Mouse (Mus musculus): ENCODE results near the gene Mob4. TPM values are rescaled to one million over a fixed set of nuclear protein-coding genes. Genes with fewer than 3 reads are reported as not detected.
"Not testable (repeated sequence)": the region's sequence is repeated elsewhere in the genome, so short reads cannot be mapped to it uniquely, and the experiment has no call there.

Mob4 gene
- polyA plus RNA-seq, 1 experiment from 2014 or later = 148 TPM

DNA sequence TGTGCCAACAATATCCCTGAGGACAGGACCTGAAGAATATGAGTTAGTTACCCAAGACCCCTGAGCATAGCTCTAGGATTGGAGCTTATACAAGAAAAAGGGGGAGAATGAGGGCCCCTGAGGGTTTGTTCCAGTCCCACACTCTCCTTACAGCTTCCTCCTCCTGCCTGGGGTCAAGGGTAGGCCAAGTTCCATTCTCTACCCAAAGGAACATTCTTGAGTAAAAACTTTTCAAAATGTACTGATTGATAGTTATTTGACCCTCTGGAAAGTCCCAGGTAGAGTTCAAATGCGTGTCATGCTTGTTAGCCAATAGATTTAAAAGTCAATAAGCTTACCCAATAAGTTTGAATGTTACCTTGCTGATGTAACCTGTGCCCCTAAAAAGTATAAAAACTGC, 23.4 kb upstream of the Mob4 start:
- no peak overlapping the region for H3K9ac ChIP-seq
- H3K4me3 ChIP-seq (replicated peaks) = no peak overlapping the region
- H3K4me2 ChIP-seq = no peak overlapping the region
- no peaks in the 10 kb centered on the region for H3K36me3 ChIP-seq (replicated peaks)
- H3K27ac ChIP-seq = no peak overlapping the region
- no peak for ATAC-seq (ENCODE audit: low FRiP score)
- 89% methylated on average over 1 of the region's 1 CpGs for WGBS
- no peaks in the 10 kb centered on the region for H3K27me3 ChIP-seq
- H3K9me3 ChIP-seq = no peaks in the 10 kb centered on the region
- H3K4me1 ChIP-seq = no peaks in the 10 kb centered on the region

DNA sequence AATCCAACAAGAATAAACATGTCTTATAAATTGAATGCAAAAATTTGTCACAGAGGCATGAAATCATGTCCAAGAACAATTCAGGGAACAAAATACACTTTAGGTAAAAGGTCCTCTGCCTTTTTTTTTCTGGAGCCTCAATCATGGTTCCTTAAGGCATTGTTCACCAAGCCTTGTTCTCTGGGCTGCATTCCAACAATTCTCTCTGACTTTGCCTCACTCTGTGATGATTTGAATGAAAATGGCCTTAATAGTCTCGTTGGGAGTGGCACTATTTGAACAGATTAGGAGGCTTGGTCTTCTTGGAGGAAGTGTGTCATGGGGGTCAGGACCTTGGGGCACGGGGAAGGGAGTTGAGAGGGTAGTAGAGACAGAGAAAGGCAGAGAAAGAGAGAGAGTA, 22.6 kb upstream of the Mob4 start:
- H3K4me1 ChIP-seq = no peaks in the 10 kb centered on the region
- H3K9ac ChIP-seq = no peak overlapping the region
- WGBS = 42% methylated on average over 2 of the region's 2 CpGs
- H3K4me2 ChIP-seq = no peak overlapping the region
- H3K27ac ChIP-seq = no peak overlapping the region
- no peak for ATAC-seq (ENCODE audit: low FRiP score)
- no peak overlapping the region for H3K4me3 ChIP-seq (replicated peaks)
- H3K27me3 ChIP-seq = no peaks in the 10 kb centered on the region
- H3K9me3 ChIP-seq = no peaks in the 10 kb centered on the region
- H3K36me3 ChIP-seq (replicated peaks) = no peaks in the 10 kb centered on the region

DNA sequence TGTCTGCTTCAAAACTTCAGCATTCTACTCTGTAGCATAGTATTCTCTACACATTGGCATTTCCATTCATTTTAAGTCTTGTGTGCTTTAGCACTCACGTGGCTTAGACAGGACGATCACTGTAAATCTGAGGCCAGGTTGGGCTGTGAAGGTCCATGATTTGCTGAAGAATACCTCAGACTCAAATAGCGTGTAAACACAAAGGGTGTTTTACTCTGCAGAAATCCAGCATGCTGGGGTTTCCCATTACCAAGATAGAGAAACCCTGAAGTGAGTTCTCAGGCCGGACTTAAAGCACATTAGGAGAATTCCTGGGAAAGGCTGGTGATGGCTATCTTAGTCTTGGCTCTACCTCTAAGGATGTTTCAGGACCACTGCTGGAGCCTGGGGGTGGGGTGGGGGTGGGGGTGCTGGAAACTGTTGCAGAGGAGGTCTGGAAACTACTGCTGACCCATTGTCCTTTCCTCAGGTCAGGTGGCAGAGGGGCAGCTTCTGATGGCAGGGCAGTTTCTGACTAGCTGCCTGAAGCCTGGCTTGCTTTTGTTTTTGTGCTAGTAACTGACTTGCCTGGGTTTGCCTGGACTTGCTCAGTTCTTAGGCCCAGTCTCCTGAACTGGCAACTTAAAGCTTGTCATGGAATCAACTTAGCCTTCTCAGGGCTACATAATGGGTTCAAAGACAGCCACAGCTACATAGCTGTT, 21.8 kb upstream of the Mob4 start:
- Histone ChIP-seq H3K9me3 (no peaks in the 10 kb centered on the region), H3K4me1 (no peaks in the 10 kb centered on the region), H3K4me3 (replicated peaks) (no peak overlapping the region), H3K9ac (no peak overlapping the region), H3K36me3 (replicated peaks) (no peaks in the 10 kb centered on the region), H3K27ac (no peak overlapping the region), H3K4me2 (no peak overlapping the region), H3K27me3 (no peaks in the 10 kb centered on the region)
- ATAC-seq (ENCODE audit: low FRiP score) = no peak
- 90% methylated on average over 4 of the region's 4 CpGs for WGBS

DNA sequence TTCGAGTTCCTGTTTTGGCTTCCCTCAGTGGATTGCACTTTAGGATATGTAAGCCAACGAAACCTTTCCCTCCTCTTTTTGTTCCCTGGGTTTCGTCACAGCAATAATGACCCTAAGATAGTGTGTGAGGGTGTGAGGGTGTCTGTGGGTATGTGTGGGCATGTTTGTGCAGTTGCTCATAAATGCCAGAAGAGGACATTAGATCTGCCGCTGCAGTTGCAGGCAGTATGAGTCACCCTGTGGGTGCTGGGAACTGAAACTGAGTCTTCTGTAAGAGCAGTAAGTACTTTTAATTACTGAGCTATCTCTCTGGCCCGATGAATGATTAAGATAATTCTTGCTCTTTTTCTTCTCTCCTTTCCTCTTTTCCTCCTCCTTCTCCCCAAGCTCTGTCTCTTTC, 8.0 kb upstream of the Mob4 start:
- no peak for ATAC-seq (ENCODE audit: low FRiP score)
- no peaks in the 10 kb centered on the region for H3K27me3 ChIP-seq
- no peak overlapping the region for H3K27ac ChIP-seq
- no peak overlapping the region for H3K4me3 ChIP-seq (replicated peaks)
- H3K4me1 ChIP-seq = no peaks in the 10 kb centered on the region
- WGBS = 86% methylated on average over 5 of the region's 5 CpGs
- no peak overlapping the region for H3K9ac ChIP-seq
- H3K4me2 ChIP-seq = no peak overlapping the region
- no peaks in the 10 kb centered on the region for H3K36me3 ChIP-seq (replicated peaks)
- no peaks in the 10 kb centered on the region for H3K9me3 ChIP-seq

DNA sequence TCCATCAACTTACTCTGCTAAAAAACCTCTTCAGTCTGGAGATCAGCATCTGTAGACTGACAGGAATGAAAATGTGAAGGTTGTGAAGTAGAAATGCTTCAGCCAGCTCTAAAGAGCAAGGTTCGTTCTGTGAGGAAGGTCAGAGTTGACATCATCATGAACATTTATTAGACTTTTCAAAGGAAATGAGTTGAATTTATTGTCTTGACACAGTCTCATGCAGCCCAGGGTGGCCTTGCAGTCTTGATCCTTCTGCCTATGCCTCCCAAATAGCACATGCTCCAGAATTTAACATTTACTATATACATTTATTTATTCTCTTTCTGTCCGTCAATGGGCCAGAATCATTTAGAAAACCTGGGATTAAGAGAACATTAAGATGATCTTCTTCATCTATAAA, 7.5 kb upstream of the Mob4 start:
- WGBS = 92% methylated on average over 2 of the region's 2 CpGs
- no peaks in the 10 kb centered on the region for H3K27me3 ChIP-seq

DNA sequence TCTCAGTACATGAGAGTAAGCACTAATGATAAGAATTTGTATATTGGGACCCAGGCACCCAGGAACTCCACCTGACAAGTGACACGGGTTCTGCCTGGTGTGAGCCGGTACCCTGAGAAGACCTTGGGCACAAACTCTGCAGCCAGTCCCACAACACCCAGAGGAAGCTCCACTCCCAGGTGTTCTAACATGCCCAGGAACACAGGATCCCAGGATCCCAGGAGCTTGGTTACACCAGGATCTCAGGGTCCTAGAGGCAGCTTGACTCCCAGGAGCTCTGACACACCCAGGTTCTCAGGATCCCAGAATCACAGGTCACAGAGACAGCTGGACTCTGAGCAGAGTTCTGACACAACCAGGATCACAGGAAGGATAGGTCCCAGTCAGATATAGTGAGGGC, 6.9 kb upstream of the Mob4 start:
- H3K27ac ChIP-seq; H3K4me1 ChIP-seq; H3K9me3 ChIP-seq; H3K4me3 ChIP-seq (replicated peaks); H3K27me3 ChIP-seq; ATAC-seq (ENCODE audit: low FRiP score); H3K9ac ChIP-seq; H3K4me2 ChIP-seq; H3K36me3 ChIP-seq (replicated peaks): not testable (repeated sequence)
- 98% methylated on average over 2 of the region's 2 CpGs for WGBS

More for the DNA sequence above, 7.5 kb upstream of the Mob4 start:
- H3K9me3 ChIP-seq = no peaks in the 10 kb centered on the region
- no peak overlapping the region for H3K27ac ChIP-seq
- H3K4me2 ChIP-seq = no peak overlapping the region
- H3K9ac ChIP-seq = no peak overlapping the region
- no peak overlapping the region for H3K4me3 ChIP-seq (replicated peaks)
- H3K4me1 ChIP-seq = no peaks in the 10 kb centered on the region
- H3K36me3 ChIP-seq (replicated peaks) = no peaks in the 10 kb centered on the region
- ATAC-seq (ENCODE audit: low FRiP score) = no peak

DNA sequence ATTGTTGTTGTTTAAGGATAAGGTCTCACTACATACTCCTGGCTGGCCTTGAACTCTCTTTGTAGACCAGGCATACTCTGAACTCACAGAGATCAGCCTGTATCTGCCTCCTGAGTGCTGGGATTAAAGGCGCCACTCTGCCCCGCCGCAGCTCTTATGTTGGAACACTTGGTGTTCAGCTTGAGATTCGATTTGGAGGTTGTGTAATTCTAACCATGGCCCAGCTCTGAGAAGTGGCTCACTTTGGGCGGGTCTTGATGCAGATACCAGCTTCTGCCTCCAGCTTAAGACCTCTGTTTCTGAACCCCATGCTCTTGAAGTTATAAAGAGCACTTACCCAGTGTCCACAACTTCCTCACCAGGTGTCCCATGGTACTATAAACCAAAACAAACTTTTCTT, 1.3 kb upstream of the Mob4 start:
- Histone ChIP-seq H3K27ac (no peak overlapping the region), H3K9ac (no peak overlapping the region), H3K27me3 (no peaks in the 10 kb centered on the region), H3K4me3 (replicated peaks) (no peak overlapping the region), H3K9me3 (no peaks in the 10 kb centered on the region), H3K36me3 (replicated peaks) (no peaks in the 10 kb centered on the region), H3K4me1 (peaks cover 20% of the 10 kb centered on the region), H3K4me2 (no peak overlapping the region)
- ATAC-seq (ENCODE audit: low FRiP score) = no peak
- 94% methylated on average over 5 of the region's 5 CpGs for WGBS

DNA sequence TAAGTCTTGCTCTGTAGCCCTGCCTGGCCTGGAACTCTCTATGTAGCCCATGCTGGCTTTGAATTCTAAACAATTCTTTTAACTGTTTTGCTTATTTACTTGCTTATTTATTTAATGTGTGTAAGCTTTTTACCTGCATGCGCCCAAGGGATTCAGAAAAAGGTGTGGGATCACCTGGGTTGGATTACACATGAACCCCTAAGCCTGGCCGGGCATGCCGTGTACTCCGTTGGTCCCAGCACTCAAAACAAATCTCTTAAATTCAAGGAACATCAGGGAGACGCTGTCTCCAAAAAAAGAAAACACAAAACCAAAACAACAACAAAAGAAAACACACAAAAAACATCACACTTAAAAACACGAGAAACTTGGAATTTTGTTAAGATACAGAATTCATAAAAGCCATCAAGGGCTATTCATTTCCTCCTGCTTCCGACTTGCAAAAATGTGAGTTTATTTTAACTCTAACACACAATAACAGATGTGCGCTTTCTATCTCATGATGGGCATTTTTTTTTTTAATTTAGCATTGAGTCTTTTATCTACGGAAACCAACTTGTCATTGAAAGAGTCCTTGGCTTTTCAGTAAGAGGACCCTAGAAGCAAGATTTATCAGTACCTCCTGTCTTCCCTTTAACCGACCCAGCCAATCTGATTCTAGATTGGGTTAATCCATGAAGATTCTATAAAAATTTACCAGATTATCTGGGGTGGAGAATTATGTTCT, 678 bp upstream of the Mob4 start:
- Histone ChIP-seq H3K4me2 (peak overlapping the region; percentile 71), H3K4me3 (replicated peaks) (peak overlapping the region; percentile 89), H3K27ac (peak overlapping the region; percentile 98), H3K9ac (peak overlapping the region; percentile 97), H3K4me1 (peaks cover 20% of the 10 kb centered on the region), H3K9me3 (no peaks in the 10 kb centered on the region), H3K27me3 (no peaks in the 10 kb centered on the region), H3K36me3 (replicated peaks) (no peaks in the 10 kb centered on the region)
- no peak for ATAC-seq (ENCODE audit: low FRiP score)
- 72% methylated on average over 10 of the region's 10 CpGs for WGBS

DNA sequence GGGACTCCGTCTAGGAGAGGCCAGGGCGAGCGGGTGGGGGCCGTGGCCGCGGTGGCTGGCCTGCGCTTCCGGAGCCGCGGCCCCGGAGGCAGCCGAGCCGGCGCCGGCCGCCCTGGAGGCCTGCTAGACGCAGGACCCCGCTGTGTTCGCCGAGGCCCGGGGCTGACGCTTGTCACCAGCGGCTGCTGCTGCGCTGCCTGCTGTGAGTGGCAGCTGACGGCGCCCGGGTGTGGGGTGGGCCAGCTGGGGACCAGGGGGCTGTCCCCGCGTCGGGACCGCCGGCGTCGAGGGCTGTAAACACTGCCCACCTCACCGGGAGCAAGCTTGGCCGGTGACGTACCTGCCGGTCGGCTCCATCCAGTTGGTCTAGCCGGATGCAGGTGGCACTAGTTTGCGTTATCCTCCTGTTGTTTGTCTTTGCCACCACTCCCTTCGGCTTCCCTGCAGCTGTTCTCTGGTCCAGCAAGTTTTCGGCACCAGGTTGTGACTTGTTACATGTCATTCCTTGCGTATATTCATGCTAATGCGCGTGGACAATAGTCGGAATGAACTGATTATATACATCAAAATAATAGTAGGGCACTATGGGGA, 488 bp downstream of the Mob4 start:
- Histone ChIP-seq H3K4me2 (peak overlapping the region; percentile 71), H3K27me3 (no peaks in the 10 kb centered on the region), H3K36me3 (replicated peaks) (0 out of 2 replicates have a peak, but pooled peaks cover 4% of the 10 kb centered on the region), H3K9ac (peak overlapping the region; percentile 97), H3K4me1 (peaks cover 20% of the 10 kb centered on the region), H3K4me3 (replicated peaks) (peak overlapping the region; percentile 89), H3K9me3 (no peaks in the 10 kb centered on the region), H3K27ac (peak overlapping the region; percentile 98)
- WGBS = under 1% methylated on average over 43 of the region's 47 CpGs
- peak; percentile 89 for ATAC-seq (ENCODE audit: low FRiP score)

DNA sequence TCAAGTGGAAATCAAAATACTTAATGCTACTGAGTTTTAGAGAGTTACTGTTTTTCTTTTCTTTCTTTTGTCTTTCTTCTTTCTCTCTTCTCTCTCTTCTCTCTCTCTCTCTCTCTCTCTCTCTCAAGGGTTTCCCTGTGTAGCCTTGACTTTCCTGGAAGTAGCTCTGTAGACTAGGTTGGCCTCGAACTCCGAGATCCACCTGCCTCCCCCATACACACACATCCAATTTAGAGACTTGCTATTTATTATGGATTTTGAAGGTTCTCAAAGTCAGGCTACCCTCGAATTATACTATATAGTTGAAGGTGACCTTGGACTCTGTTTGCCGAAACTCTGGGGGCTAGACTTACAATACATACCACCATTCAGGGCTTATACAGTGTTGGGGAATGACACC, 1.3 kb downstream of the Mob4 start:
- H3K4me1 ChIP-seq = peaks cover 20% of the 10 kb centered on the region
- H3K4me3 ChIP-seq (replicated peaks) = peak overlapping the region; percentile 89
- H3K9me3 ChIP-seq = no peaks in the 10 kb centered on the region
- WGBS = 79% methylated on average over 4 of the region's 4 CpGs
- H3K9ac ChIP-seq = peak overlapping the region; percentile 97
- peak overlapping the region; percentile 71 for H3K4me2 ChIP-seq
- ATAC-seq (ENCODE audit: low FRiP score) = no peak
- H3K27me3 ChIP-seq = no peaks in the 10 kb centered on the region
- H3K27ac ChIP-seq = no peak overlapping the region
- H3K36me3 ChIP-seq (replicated peaks) = 0 out of 2 replicates have a peak, but pooled peaks cover 4% of the 10 kb centered on the region

DNA sequence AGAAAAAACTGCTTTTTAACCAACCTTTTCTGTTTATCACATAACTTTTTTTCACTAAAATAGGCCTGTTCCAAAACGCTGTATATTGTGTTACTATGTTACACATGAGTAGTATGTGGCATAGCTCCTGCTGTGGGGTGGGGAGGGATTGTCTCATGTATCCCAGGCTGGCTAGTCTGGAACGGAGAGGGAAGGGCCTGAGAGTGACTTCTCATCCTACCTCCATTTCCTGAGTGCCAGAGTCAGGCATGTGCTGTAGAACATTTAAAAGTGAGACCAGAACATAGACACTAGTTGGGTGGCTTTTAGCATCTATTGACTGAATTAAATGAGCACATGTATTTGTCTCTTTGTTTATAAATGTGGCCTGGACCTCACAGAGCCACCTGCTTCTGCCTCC, 2.1 kb downstream of the Mob4 start:
- no peaks in the 10 kb centered on the region for H3K9me3 ChIP-seq
- peaks cover 8% of the 10 kb centered on the region; the same call in 1 of the 2 replicates for H3K36me3 ChIP-seq (replicated peaks)
- no peak for ATAC-seq (ENCODE audit: low FRiP score)
- no peak overlapping the region for H3K4me3 ChIP-seq (replicated peaks)
- no peak overlapping the region; the same call in 1 of the 2 replicates for H3K4me2 ChIP-seq
- 79% methylated on average over 2 of the region's 2 CpGs for WGBS
- no peak overlapping the region for H3K9ac ChIP-seq
- H3K4me1 ChIP-seq = peaks cover 20% of the 10 kb centered on the region
- H3K27ac ChIP-seq = no peak overlapping the region
- H3K27me3 ChIP-seq = no peaks in the 10 kb centered on the region

DNA sequence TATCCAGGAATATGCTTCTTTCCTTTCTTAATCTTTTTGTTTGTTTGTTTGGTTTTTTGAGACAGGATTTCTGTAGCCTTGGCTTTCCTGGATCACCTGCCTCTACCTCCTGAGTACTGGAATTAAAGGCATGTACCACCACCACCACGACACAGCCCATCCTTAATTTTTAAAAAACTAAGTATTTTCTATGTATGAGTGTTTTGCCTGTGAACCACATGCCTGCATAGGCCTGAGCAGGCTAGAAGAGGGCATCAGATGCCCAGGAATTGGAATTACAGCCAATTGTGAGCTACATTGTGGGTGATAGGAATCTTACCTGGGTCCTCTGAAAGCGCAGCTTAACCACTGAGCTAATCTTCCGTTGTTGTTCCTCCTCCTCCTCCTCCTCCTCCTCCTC, 3.3 kb downstream of the Mob4 start:
- Histone ChIP-seq H3K9me3 (no peaks in the 10 kb centered on the region), H3K36me3 (replicated peaks) (peaks cover 12% of the 10 kb centered on the region; the same call in 1 of the 2 replicates), H3K9ac (no peak overlapping the region), H3K4me3 (replicated peaks) (no peak overlapping the region), H3K27me3 (no peaks in the 10 kb centered on the region), H3K4me1 (peaks cover 20% of the 10 kb centered on the region), H3K4me2 (no peak overlapping the region), H3K27ac (no peak overlapping the region)
- WGBS = 85% methylated on average over 3 of the region's 3 CpGs
- no peak for ATAC-seq (ENCODE audit: low FRiP score)
